Mouse (Mus musculus) T-helper 17 cell (primary cell): Measurements from ENCODE around the gene Doxl2.

Experiments
- in situ Hi-C, 2 experiments: fragments of 300-600 bp; cut with MboI, MseI; formaldehyde crosslinking; loops; 1 replicate in 1 of 2; 2 replicates in 1 of 2; pipeline ENCODE4 v1.15.1; 2025; ENCODE audit warnings: high pct_unique_total_duplicates in 2 of 2

Doxl2 gene

GRCm38 (mm10) chr6:48974663-48975062 lies at the start of gene Doxl2:
Doxl2 (plus strand) TSS chr6:48974963.
- in situ Hi-C loops, result loop anchor here in 1 of 2 experiments (25.0 kb wide), 1 partner anchor 1913 kb away; no protein-coding TSS in a partner anchor

GRCm38 (mm10) chr6:48929595-48929994 lies 45.2 kb upstream of the Doxl2 start, which contains the start of gene 1600015I10Rik:
1600015I10Rik (plus strand) TSS chr6:48929895.
- in situ Hi-C loops, result no loop called here

- in situ Hi-C loops, result no loop called here
Observed at GRCm38 (mm10) chr6:48949596-48949995, 25.2 kb upstream of the Doxl2 start.

- in situ Hi-C loops, result loop anchor here in 1 of 2 experiments (25.0 kb wide), 1 partner anchor 1937 kb away; no protein-coding TSS in a partner anchor
Observed at GRCm38 (mm10) chr6:48950676-48951075, 24.1 kb upstream of the Doxl2 start.

- in situ Hi-C loops, result loop anchor here in 1 of 2 experiments (25.0 kb wide), 1 partner anchor 1936 kb away; no protein-coding TSS in a partner anchor
Observed at GRCm38 (mm10) chr6:48951630-48952029, 23.1 kb upstream of the Doxl2 start.

- in situ Hi-C loops, result loop anchor here in 1 of 2 experiments (25.0 kb wide), 1 partner anchor 1934 kb away; no protein-coding TSS in a partner anchor
Observed at GRCm38 (mm10) chr6:48953220-48953619, 21.5 kb upstream of the Doxl2 start.

GRCm38 (mm10) chr6:48954211-48954610 lies 20.6 kb upstream of the Doxl2 start:
- in situ Hi-C loops, result loop anchor here in 1 of 2 experiments (25.0 kb wide), 1 partner anchor 1933 kb away; no protein-coding TSS in a partner anchor

GRCm38 (mm10) chr6:48954946-48955345 lies 19.8 kb upstream of the Doxl2 start:
- in situ Hi-C loops, result loop anchor here (5.0 to 25.0 kb wide), 2 partner anchors 93 to 1932 kb away; no protein-coding TSS in a partner anchor

GRCm38 (mm10) chr6:48956785-48957184 lies 18.0 kb upstream of the Doxl2 start:
- in situ Hi-C loops, result loop anchor here (5.0 to 25.0 kb wide), 2 partner anchors 94 to 1931 kb away; no protein-coding TSS in a partner anchor

GRCm38 (mm10) chr6:48958053-48958452 lies 16.7 kb upstream of the Doxl2 start:
- in situ Hi-C loops, result loop anchor here (5.0 to 25.0 kb wide), 2 partner anchors 96 to 1929 kb away; no protein-coding TSS in a partner anchor

- in situ Hi-C loops, result loop anchor here (5.0 to 25.0 kb wide), 2 partner anchors 97 to 1928 kb away; no protein-coding TSS in a partner anchor
Observed at GRCm38 (mm10) chr6:48959151-48959550, 15.6 kb upstream of the Doxl2 start.

GRCm38 (mm10) chr6:48966696-48967095 lies 8.1 kb upstream of the Doxl2 start:
- in situ Hi-C loops, result loop anchor here in 1 of 2 experiments (25.0 kb wide), 1 partner anchor 1921 kb away; no protein-coding TSS in a partner anchor

GRCm38 (mm10) chr6:48967868-48968267 lies 6.9 kb upstream of the Doxl2 start:
- in situ Hi-C loops, result loop anchor here in 1 of 2 experiments (25.0 kb wide), 1 partner anchor 1919 kb away; no protein-coding TSS in a partner anchor

- in situ Hi-C loops, result no loop called here
Observed at GRCm38 (mm10) chr6:48979616-48980015, 4.9 kb downstream of the Doxl2 start.

GRCm38 (mm10) chr6:48982305-48982704 lies 7.5 kb downstream of the Doxl2 start:
- in situ Hi-C loops, result no loop called here

GRCm38 (mm10) chr6:48986444-48986990 lies 11.8 kb downstream of the Doxl2 start, which contains the start of gene Svs1:
Svs1 (plus strand) TSS chr6:48986861.
- in situ Hi-C loops, result no loop called here

- in situ Hi-C loops, result no loop called here
Observed at GRCm38 (mm10) chr6:48989971-48990370, 15.2 kb downstream of the Doxl2 start.

GRCm38 (mm10) chr6:48991991-48992390 lies 17.2 kb downstream of the Doxl2 start:
- in situ Hi-C loops, result no loop called here

- in situ Hi-C loops, result no loop called here
Observed at GRCm38 (mm10) chr6:48998186-48998585, 23.4 kb downstream of the Doxl2 start.

GRCm38 (mm10) chr6:48998796-48999195 lies 24.0 kb downstream of the Doxl2 start:
- in situ Hi-C loops, result no loop called here

- in situ Hi-C loops, result no loop called here
Observed at GRCm38 (mm10) chr6:49003381-49003780, 28.6 kb downstream of the Doxl2 start.

- in situ Hi-C loops, result no loop called here
Observed at GRCm38 (mm10) chr6:49007981-49008380, 33.2 kb downstream of the Doxl2 start.
